Mouse (Mus musculus) neural tube, embryonic 13.5 days (tissue): ENCODE measurements at regions not wholly inside any gene's neighbourhood (a gene's known extent, or its start where the extent isn't known, plus 50 kb on each side); places are given as distances from the start of the nearest gene placed in this dataset.

Experiments used
- ATAC-seq: fragments of 200-750 bp; cut with Nextera tagmentation; 2 replicates; pipeline ENCODE4 v1.8.0; 2017; ENCODE audit warnings: low read depth, mild to moderate bottlenecking, moderate TSS enrichment, moderate library complexity
- H3K27ac ChIP-seq: fragments of 300-500 bp; sonication (generic); replicated peaks from 2 replicates; pipeline ENCODE4 v1.5.1; 2015; ENCODE audit warnings: moderate library complexity, mild to moderate bottlenecking, inconsistent platforms
- H3K27me3 ChIP-seq: fragments of 300-500 bp; sonication (generic); 2 replicates; pipeline ENCODE4 v1.6.1; 2015; ENCODE audit warnings: mild to moderate bottlenecking, inconsistent platforms
- H3K36me3 ChIP-seq: fragments of 300-500 bp; sonication (generic); 2 replicates; pipeline ENCODE4 v1.6.1; 2015; ENCODE audit warnings: mild to moderate bottlenecking, inconsistent platforms
- H3K4me1 ChIP-seq: fragments of 300-500 bp; sonication (generic); replicated peaks from 2 replicates; pipeline ENCODE4 v1.6.1; 2015; ENCODE audit warnings: inconsistent platforms
- H3K4me2 ChIP-seq: fragments of 300-500 bp; sonication (generic); 2 replicates; pipeline ENCODE4 v1.6.1; 2015; ENCODE audit warnings: inconsistent platforms, mild to moderate bottlenecking, moderate library complexity
- H3K4me3 ChIP-seq: fragments of 300-500 bp; sonication (generic); 2 replicates; pipeline ENCODE4 v1.5.1; 2015; ENCODE audit warnings: mild to moderate bottlenecking, inconsistent platforms
- H3K9ac ChIP-seq: fragments of 300-500 bp; sonication (generic); 2 replicates; pipeline ENCODE4 v1.6.1; 2015; ENCODE audit warnings: moderate library complexity, mild to moderate bottlenecking, inconsistent platforms
- H3K9me3 ChIP-seq: fragments of 300-500 bp; sonication (generic); 2 replicates; pipeline ENCODE4 v1.6.1; 2016; ENCODE audit warnings: inconsistent platforms
- WGBS: fragments of 180-500 bp; shearing (Covaris S2); methylation state at CpG from one replicate; pipeline ENCODE4 v1.1.7; 2015; 5-methylcytosine and 5-hydroxymethylcytosine counted together

DNA sequence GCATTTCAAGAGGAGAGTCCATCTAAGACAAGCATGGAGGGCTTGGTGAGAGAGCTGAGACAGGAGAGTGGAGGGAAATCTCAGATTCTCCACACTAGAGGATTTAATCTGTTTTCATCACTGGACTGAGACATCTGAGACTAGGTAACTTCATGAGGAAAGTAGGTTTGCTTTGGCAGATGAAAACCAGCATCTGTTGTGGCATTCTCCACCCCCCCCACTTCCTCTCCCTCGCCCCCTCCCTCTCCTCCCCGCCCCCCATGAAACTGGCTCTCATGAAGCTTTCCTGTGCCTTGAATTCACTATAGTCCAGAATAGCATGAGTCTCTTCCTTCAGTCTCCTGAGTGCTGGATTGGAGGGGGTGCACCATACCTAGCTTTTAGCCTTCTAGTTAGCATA, 670.7 kb downstream of the Zfp706 start:
- H3K4me1 ChIP-seq, result no peaks in the 10 kb centered on the region

GRCm38 (mm10) chr15:36335116-36335515, 672.5 kb downstream of the Zfp706 start:
- Histone ChIP-seq H3K4me3 (no peak overlapping the region), H3K4me1 (no peaks in the 10 kb centered on the region), H3K27me3 (no peaks in the 10 kb centered on the region), H3K4me2 (no peak overlapping the region), H3K36me3 (no peaks in the 10 kb centered on the region), H3K27ac (no peak overlapping the region), H3K9me3 (no peaks in the 10 kb centered on the region), H3K9ac (no peak overlapping the region)
- 75% methylated on average over 2 of the region's 2 CpGs for WGBS
- ATAC-seq, result no peak

More for the DNA sequence above, 670.7 kb downstream of the Zfp706 start:
- no peak overlapping the region for H3K9ac ChIP-seq
- ATAC-seq, result no peak
- H3K4me3 ChIP-seq, result no peak overlapping the region
- H3K36me3 ChIP-seq, result no peaks in the 10 kb centered on the region
- H3K4me2 ChIP-seq, result no peak overlapping the region
- H3K27ac ChIP-seq, result no peak overlapping the region
- WGBS, result 71% methylated on average over 2 of the region's 2 CpGs
- no peaks in the 10 kb centered on the region for H3K27me3 ChIP-seq
- H3K9me3 ChIP-seq, result no peaks in the 10 kb centered on the region

GRCm38 (mm10) chr15:36334436-36335113, 673.0 kb downstream of the Zfp706 start:
- Histone ChIP-seq H3K4me2 (no peak overlapping the region), H3K9me3 (no peaks in the 10 kb centered on the region), H3K27ac (no peak overlapping the region), H3K4me3 (no peak overlapping the region), H3K4me1 (no peaks in the 10 kb centered on the region), H3K9ac (no peak overlapping the region), H3K27me3 (no peaks in the 10 kb centered on the region), H3K36me3 (no peaks in the 10 kb centered on the region)
- WGBS, result 77% methylated on average over 9 of the region's 9 CpGs
- ATAC-seq, result no peak

DNA sequence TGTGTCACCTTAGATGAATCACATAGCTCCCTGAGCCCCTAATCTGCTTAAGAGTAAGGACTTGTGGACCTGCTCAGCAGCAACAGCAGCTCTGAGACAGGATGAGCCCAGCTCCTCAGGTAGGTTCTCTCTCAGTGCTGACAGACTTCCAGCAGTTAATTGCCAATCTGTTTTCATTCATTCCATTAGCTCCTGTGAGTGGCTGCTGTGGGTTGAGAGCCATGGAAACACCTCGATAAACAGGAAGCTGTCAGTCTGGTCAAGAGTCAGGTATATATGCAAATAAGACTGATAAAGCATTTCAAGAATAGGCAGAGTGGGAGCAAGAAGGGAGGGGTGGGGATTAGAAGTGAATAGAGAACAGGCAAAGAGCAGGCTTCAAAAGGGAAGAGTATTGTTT, 673.7 kb downstream of the Zfp706 start:
- ATAC-seq, result no peak
- H3K27ac ChIP-seq, result no peak overlapping the region
- no peaks in the 10 kb centered on the region for H3K4me1 ChIP-seq
- WGBS, result 67% methylated on average over 1 of the region's 1 CpGs
- no peaks in the 10 kb centered on the region for H3K9me3 ChIP-seq
- no peaks in the 10 kb centered on the region for H3K27me3 ChIP-seq
- H3K4me3 ChIP-seq, result no peak overlapping the region
- no peaks in the 10 kb centered on the region for H3K36me3 ChIP-seq
- no peak overlapping the region for H3K9ac ChIP-seq
- H3K4me2 ChIP-seq, result no peak overlapping the region

GRCm38 (mm10) chr15:36333265-36333664, 674.3 kb downstream of the Zfp706 start:
- no peak overlapping the region for H3K27ac ChIP-seq
- no peaks in the 10 kb centered on the region for H3K36me3 ChIP-seq
- H3K9ac ChIP-seq, result no peak overlapping the region
- H3K4me2 ChIP-seq, result no peak overlapping the region
- no peaks in the 10 kb centered on the region for H3K4me1 ChIP-seq
- no peaks in the 10 kb centered on the region for H3K9me3 ChIP-seq
- no peaks in the 10 kb centered on the region for H3K27me3 ChIP-seq
- 71% methylated on average over 3 of the region's 3 CpGs for WGBS
- ATAC-seq, result no peak
- H3K4me3 ChIP-seq, result no peak overlapping the region
